Mouse (Mus musculus): ENCODE data around the gene 5530401A14Rik.
A peak's percentile ranks its signal among the peaks of the same experiment; 100 is the strongest.

The 5530401A14Rik gene

DNA sequence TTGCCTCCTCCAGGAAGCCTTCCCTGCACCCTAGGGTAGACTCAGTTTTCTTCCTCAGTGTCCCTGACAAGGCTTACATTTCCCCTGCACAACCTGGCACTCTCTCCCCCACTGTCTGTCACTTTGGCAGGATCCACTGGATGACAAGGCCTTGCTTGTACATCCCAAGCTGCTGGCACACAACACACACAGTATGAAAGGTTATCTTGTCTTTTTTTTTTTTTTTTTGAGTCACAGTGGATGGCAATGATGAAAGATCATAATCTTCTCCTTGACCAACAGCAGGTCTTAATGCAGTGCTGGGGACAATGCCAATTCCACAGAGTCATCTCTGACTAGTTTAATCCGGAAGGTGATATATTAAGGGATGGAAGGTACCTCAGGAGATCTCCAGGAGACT is 77.0 kb downstream of the 5530401A14Rik start:
- DNase-seq: no peak

DNA sequence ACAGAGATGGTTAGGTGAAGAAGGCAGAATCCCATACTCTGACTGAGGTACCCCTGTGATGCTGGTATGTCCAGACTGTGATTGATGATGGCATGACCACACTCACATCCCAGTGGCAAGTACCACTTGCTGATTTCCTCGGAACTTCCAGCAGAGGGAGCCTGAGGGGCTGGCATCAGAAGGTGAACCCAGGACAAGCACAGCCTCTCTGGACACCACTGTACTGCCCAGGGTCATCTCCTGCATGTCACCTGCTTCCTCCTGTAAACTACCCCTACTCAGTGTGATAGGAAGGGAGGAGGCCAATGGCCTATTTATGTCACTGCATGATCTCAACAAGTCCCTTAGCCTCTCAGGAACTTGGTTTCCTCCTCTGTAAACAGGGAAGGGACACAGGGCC is 80.5 kb downstream of the 5530401A14Rik start:
- DNase-seq: peak; percentile 8 to 11

DNA sequence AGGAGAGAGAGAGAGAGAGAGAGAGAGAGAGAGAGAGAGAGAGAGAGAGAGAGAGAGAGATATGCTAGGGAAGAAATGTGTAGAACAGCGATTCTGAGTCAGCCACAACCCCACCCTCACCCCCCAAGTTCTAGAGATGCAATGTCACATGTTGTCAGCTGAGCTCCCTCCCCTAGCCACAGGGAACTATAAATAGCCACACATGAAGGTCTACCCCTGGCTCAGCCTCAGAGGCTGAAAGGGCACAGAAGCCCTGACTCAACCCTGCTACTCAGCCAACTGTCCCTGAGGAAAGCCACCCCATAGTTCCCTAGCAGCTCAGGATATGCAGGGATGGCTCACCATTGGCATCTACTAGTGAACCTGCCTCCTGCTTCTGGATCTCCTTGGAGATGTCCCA is 81.7 kb downstream of the 5530401A14Rik start:
- DNase-seq: no peak
